Mouse (Mus musculus) neural tube, embryonic 12.5 days (tissue): ENCODE measurements at regions not wholly inside any gene's neighbourhood (a gene's known extent, or its start where the extent isn't known, plus 50 kb on each side); places are given as distances from the start of the nearest gene placed in this dataset.

ENCODE experiments used
- ATAC-seq: fragments of 200-750 bp; cut with Nextera tagmentation; 2 replicates; pipeline ENCODE4 v1.8.0; 2017; ENCODE audit warnings: low read depth, mild to moderate bottlenecking, moderate TSS enrichment, moderate library complexity; ENCODE audit not compliant: low FRiP score
- H3K27ac ChIP-seq: fragments of 300-500 bp; sonication (generic); 2 replicates; pipeline ENCODE4 v1.5.1; 2016
- H3K27me3 ChIP-seq: fragments of 300-500 bp; sonication (generic); replicated peaks from 2 replicates; pipeline ENCODE4 v1.6.1; 2016; ENCODE audit warnings: mild to moderate bottlenecking
- H3K36me3 ChIP-seq: fragments of 300-500 bp; sonication (generic); 2 replicates; pipeline ENCODE4 v1.6.1; 2016; ENCODE audit warnings: mild to moderate bottlenecking
- H3K4me1 ChIP-seq: fragments of 300-500 bp; sonication (generic); 2 replicates; pipeline ENCODE4 v1.6.1; 2016
- H3K4me2 ChIP-seq: fragments of 300-500 bp; sonication (generic); replicated peaks from 2 replicates; pipeline ENCODE4 v1.6.1; 2016; ENCODE audit warnings: mild to moderate bottlenecking
- H3K4me3 ChIP-seq: fragments of 300-500 bp; sonication (generic); 2 replicates; pipeline ENCODE4 v1.5.1; 2016
- H3K9ac ChIP-seq: fragments of 300-500 bp; sonication (generic); 2 replicates; pipeline ENCODE4 v1.6.1; 2016; ENCODE audit warnings: mild to moderate bottlenecking
- H3K9me3 ChIP-seq: fragments of 300-500 bp; sonication (generic); 2 replicates; pipeline ENCODE4 v1.6.1; 2016; ENCODE audit warnings: mild to moderate bottlenecking
- WGBS: fragments of 180-500 bp; shearing (Covaris S2); methylation state at CpG from one replicate; pipeline ENCODE4 v1.1.7; 2016; 5-methylcytosine and 5-hydroxymethylcytosine counted together

DNA sequence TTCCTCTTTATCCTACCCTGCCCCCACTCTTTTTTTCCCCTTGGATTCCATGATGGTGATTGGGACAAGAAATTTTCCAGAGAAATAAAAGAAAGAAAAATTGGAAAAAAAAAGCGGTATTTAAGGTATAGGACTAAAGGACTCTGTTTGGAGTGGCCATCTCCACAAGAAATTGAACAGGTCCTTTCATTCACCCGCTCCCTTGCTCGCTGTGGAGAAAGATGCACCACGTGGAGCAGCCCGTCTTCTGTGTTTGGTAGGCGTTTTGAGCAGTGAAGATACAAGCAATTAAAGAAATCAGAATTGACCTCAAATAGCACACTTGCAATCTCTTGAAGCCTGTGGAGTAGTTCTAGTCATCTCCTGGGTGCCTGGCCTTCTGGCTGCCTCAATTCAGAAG, 126.3 kb upstream of the Atp11c start:
- Histone ChIP-seq H3K27me3 (no peaks in the 10 kb centered on the region), H3K9me3 (no peaks in the 10 kb centered on the region), H3K27ac (no peak overlapping the region), H3K4me3 (no peak overlapping the region), H3K36me3 (no peaks in the 10 kb centered on the region), H3K9ac (no peak overlapping the region), H3K4me1 (peaks cover 5% of the 10 kb centered on the region; the same call in 1 of the 2 replicates), H3K4me2 (peak overlapping the region; percentile 43)
- 20% methylated on average over 6 of the region's 6 CpGs for WGBS
- ATAC-seq: peak; percentile 19; the same call in 1 of the 2 replicates

DNA sequence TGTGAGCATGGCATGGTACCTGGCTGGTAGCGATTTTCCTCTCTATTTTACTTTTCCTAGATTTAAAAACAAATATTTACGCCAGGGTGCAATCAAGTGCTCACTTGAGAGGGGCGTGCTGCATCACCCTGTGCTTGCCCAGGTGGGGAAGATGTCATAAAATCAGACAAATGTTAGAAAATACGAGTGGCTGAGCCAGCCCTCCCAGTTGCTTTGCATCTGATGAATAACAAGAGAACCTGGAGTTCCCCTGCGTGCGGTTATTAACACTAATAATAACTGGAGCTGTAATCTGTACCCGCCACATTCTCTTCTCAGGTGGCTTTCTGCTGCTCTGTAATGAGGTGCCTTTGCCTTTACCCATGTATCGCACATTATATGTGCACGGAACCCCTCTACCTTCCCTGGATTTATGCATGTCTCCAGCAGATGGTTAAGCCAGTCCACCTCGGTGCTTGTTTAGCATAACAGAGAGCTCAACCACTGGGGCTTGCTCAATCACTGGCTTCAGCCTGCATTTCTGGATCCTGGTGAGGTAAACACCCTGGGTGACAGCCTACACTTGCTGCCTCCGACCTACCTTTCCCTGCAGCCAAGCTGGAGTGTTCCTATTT, 125.8 kb upstream of the Atp11c start:
- peaks cover 5% of the 10 kb centered on the region; the same call in 1 of the 2 replicates for H3K4me1 ChIP-seq
- H3K36me3 ChIP-seq: no peaks in the 10 kb centered on the region
- H3K27ac ChIP-seq: no peak overlapping the region
- 22% methylated on average over 11 of the region's 11 CpGs for WGBS
- H3K9me3 ChIP-seq: no peaks in the 10 kb centered on the region
- ATAC-seq: no peak
- H3K4me2 ChIP-seq: peak overlapping the region; percentile 43
- no peak overlapping the region for H3K9ac ChIP-seq
- no peak overlapping the region for H3K4me3 ChIP-seq
- no peaks in the 10 kb centered on the region for H3K27me3 ChIP-seq

DNA sequence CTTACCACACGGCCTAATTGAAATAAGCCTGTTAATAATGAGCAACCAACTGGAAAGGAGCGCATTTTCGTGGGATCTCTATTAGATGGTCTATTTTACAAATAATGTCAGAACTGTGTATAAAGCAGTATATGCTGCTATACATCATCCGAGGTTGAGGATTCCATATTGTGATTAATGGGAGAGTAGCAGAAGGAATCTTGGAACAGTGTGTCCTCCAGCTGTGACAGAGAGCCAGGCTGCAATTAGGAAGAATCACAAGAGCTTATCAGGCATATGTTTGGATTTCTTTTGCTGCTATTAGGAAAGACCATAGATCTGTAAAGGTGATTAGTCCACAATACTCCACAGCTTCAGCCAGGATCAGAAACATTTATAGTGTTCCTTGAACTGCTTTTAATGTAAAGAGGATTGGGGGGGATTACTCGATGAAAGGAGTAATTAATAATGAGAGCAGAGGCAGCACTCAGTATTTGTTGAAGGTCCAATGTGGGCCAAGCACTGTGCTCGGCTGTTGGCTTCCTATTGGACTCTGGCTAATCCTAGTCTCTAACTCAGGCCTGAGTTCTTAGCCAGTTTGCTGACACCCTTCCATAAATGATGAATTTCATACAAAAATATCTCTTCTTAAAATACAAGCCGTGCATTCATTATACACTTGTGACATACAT, 88.7 kb upstream of the Atp11c start:
- no peak overlapping the region for H3K4me3 ChIP-seq
- H3K27ac ChIP-seq: no peak overlapping the region
- H3K9ac ChIP-seq: no peak overlapping the region
- no peaks in the 10 kb centered on the region for H3K27me3 ChIP-seq
- H3K36me3 ChIP-seq: no peaks in the 10 kb centered on the region
- 81% methylated on average over 7 of the region's 7 CpGs for WGBS
- H3K4me2 ChIP-seq: no peak overlapping the region
- no peaks in the 10 kb centered on the region for H3K9me3 ChIP-seq
- no peak for ATAC-seq
- H3K4me1 ChIP-seq: no peaks in the 10 kb centered on the region

DNA sequence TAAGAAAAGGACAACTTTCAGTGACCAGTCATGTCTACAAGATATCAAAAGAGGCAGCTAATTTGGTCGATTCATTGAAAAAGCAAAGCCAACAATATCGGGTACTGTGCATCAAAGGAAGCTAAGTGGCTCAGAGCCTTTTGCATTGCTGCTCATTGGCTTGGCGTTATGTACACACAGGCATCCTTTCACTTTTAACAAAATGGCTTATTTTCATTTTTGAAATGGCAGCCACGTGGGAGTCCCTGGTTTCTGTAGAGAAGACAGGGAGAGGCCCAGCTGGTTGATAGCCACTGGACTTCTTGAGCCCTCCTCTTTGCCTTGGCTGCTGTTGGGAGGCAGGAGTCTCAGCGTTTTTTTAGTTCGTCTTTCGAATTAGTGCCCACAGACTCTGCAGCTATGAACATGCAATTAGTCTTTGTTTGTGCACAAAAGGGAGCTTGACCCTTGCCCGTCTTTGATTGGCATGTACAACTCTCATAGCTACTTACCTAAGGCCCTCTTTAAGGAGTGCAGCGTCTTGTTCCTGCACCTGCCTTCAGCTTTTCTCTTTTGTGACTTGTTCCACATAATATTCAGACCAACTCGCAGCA, 52.3 kb upstream of the Atp11c start:
- H3K4me1 ChIP-seq: no peaks in the 10 kb centered on the region
- no peaks in the 10 kb centered on the region for H3K9me3 ChIP-seq
- no peak overlapping the region for H3K9ac ChIP-seq
- no peak overlapping the region for H3K4me2 ChIP-seq
- no peaks in the 10 kb centered on the region for H3K36me3 ChIP-seq
- no peak for ATAC-seq
- no peaks in the 10 kb centered on the region for H3K27me3 ChIP-seq
- WGBS: 63% methylated on average over 10 of the region's 10 CpGs
- no peak overlapping the region for H3K27ac ChIP-seq
- H3K4me3 ChIP-seq: no peak overlapping the region
